Mouse (Mus musculus): ENCODE results near the gene Gm21874. TPM values are rescaled to one million over a fixed set of nuclear protein-coding genes. Genes with fewer than 3 reads are reported as not detected.

Gene Gm21874
- polyA plus RNA-seq (2015; fragmentation: Nextera tagmentation; extraction: Ambion mirVana), result not detected in 2 replicates

DNA sequence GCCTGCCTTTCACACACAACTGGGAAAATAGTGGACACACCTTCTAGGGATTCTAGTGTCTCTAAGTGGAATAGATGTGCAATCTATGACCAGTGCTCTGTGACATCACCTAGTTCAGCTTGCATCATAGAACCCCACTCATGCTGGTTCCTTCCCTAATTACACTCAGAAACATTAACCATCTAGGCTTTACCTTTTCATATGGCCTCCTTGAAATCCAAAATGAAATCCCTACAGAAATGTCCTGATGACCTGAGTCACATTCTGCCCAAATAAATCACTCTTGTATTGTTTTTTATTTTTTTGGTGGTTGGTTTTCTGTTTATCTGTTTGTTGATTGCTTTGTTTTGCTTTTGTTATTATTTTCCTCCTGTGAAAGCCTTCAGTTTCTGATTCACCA is at the start of gene Gm21874:
Gene Gm21874, minus strand, starts transcription at position 101 of the 400 bp plus-strand sequence.

Other genes with a start within 250 kb of the Gm21874 start
- gene Gm21721, start 214.0 kb downstream of the Gm21874 start, polyA plus RNA-seq (2015; fragmentation: Nextera tagmentation; extraction: Ambion mirVana), result not detected in 2 replicates
- gene Gm21812, start 69.0 kb downstream of the Gm21874 start, polyA plus RNA-seq (2015; fragmentation: Nextera tagmentation; extraction: Ambion mirVana), result not detected in 2 replicates